Mouse (Mus musculus) ES-Bruce4 (cell line): ENCODE data around the gene Nt5m.

Source experiments
- CTCF ChIP-seq: IDR thresholded peaks from one replicate; pipeline ENCODE4 v1.8.1; 2011; ENCODE audit warnings: low read depth, low read length
- EP300 ChIP-seq: IDR thresholded peaks from 2 replicates; pipeline ENCODE4 v1.6.1; 2011; ENCODE audit warnings: low read depth, low read length; ENCODE audit not compliant: insufficient read depth
- POLR2A ChIP-seq: IDR thresholded peaks from one replicate; pipeline ENCODE4 v1.8.1; 2011; ENCODE audit warnings: low read length; ENCODE audit not compliant: insufficient read depth

GRCm38 (mm10) chr11:59805256-59805655 lies 34.0 kb upstream of the Nt5m start:
- TF ChIP-seq EP300 (no peak), CTCF (no peak), POLR2A (no peak)
